Mouse (Mus musculus): Measurements from ENCODE around the gene Smap2.

DNA sequence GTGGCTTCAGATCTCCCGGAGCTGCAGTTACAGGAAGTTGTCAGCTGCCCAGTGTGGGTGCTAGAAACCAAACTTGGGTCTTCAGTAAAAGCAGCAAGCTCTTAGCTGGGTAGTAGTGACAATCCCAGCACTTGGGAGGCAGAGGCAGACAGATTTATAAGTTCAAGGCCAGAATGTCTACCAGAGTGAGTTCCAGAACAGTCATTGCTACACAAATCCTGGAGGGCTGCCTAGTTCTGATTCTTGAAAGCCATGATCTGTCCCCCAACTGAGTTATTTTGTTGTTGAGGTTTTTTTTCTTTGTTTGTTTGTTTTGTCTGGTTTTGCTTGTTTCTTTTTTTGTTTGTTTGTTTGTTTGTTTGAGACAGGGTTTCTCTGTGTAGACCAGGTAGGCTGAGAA is 11.1 kb upstream of the Smap2 start:
- TF ChIP-seq GATA1 (IDR thresholded peaks at IDR 0.05; ENCODE audit: borderline replicate concordance, low read length) (no peak), FLI1 (IDR thresholded peaks at IDR 0.05; ENCODE audit: low read length) (no peak)
